Mouse (Mus musculus) spleen, adult 12 weeks (tissue): Measurements from ENCODE around the gene Dclk1.

Source experiments
- DNase-seq: peaks from one replicate; pipeline ENCODE4 v3.0.0; 2022; ENCODE audit warnings: low spot score

Gene Dclk1

GRCm38 (mm10) chr3:55452464-55452863, 210.3 kb downstream of the Dclk1 start:
- no peak for DNase-seq

GRCm38 (mm10) chr3:55461092-55461491, 218.9 kb downstream of the Dclk1 start:
- DNase-seq, result no peak

GRCm38 (mm10) chr3:55461685-55462655, 219.8 kb downstream of the Dclk1 start:
- no peak for DNase-seq

- DNase-seq, result no peak
Measured at GRCm38 (mm10) chr3:55462904-55463668, 220.9 kb downstream of the Dclk1 start.

GRCm38 (mm10) chr3:55464226-55464625, 222.1 kb downstream of the Dclk1 start:
- no peak for DNase-seq

- no peak for DNase-seq
Measured at GRCm38 (mm10) chr3:55465785-55466184, 223.6 kb downstream of the Dclk1 start.

GRCm38 (mm10) chr3:55466348-55466747, 224.2 kb downstream of the Dclk1 start:
- no peak for DNase-seq

- no peak for DNase-seq
Measured at GRCm38 (mm10) chr3:55472110-55472509, 229.9 kb downstream of the Dclk1 start, which contains the start of gene Gm21954. Gene Gm21954 (minus strand): TSS chr3:55472210.

- DNase-seq, result no peak
Measured at GRCm38 (mm10) chr3:55473146-55473545, 231.0 kb downstream of the Dclk1 start.

GRCm38 (mm10) chr3:55476694-55477093, 234.5 kb downstream of the Dclk1 start:
- no peak for DNase-seq

- no peak for DNase-seq
Measured at GRCm38 (mm10) chr3:55479306-55479705, 237.1 kb downstream of the Dclk1 start.

GRCm38 (mm10) chr3:55481140-55481539, 239.0 kb downstream of the Dclk1 start:
- DNase-seq, result no peak

GRCm38 (mm10) chr3:55483328-55483727, 241.2 kb downstream of the Dclk1 start:
- DNase-seq, result no peak

GRCm38 (mm10) chr3:55489231-55489990, 247.2 kb downstream of the Dclk1 start:
- no peak for DNase-seq

GRCm38 (mm10) chr3:55492021-55492420, 249.9 kb downstream of the Dclk1 start:
- no peak for DNase-seq

- DNase-seq, result no peak
Measured at GRCm38 (mm10) chr3:55494348-55494747, 252.2 kb downstream of the Dclk1 start.

GRCm38 (mm10) chr3:55495231-55495630, 253.1 kb downstream of the Dclk1 start:
- no peak for DNase-seq

GRCm38 (mm10) chr3:55495866-55496265, 253.7 kb downstream of the Dclk1 start:
- no peak for DNase-seq

- no peak for DNase-seq
Measured at GRCm38 (mm10) chr3:55496462-55496941, 254.3 kb downstream of the Dclk1 start.

- no peak for DNase-seq
Measured at GRCm38 (mm10) chr3:55499298-55499697, 257.1 kb downstream of the Dclk1 start.

- no peak for DNase-seq
Measured at GRCm38 (mm10) chr3:55510198-55510597, 268.0 kb downstream of the Dclk1 start.

GRCm38 (mm10) chr3:55511658-55512057, 269.5 kb downstream of the Dclk1 start:
- no peak for DNase-seq
